Mouse (Mus musculus): ENCODE data around the gene Fam78a. TPM values are rescaled to one million over a fixed set of nuclear protein-coding genes. Genes with fewer than 3 reads are reported as not detected.

The Fam78a gene
- polyA plus RNA-seq, 1 experiment from 2014 or later, result 3.1 TPM

- Histone ChIP-seq H3K36me3 (ENCODE audit: control insufficient read depth, insufficient read depth, low read length) (no peaks in the 10 kb centered on the region), H3K27ac (ENCODE audit: low read depth, low read length) (no peak overlapping the region), H3K4me2 (ENCODE audit: low read depth) (no peak overlapping the region), H3K4me1 (ENCODE audit: control insufficient read depth, insufficient read depth, low read length) (no peaks in the 10 kb centered on the region), H3K9ac (ENCODE audit: low read length) (no peak overlapping the region), H3K27me3 (ENCODE audit: control insufficient read depth, insufficient read depth, low read length) (no peaks in the 10 kb centered on the region), H3K4me3 (ENCODE audit: low read depth, low read length) (no peak overlapping the region), H3K9me3 (ENCODE audit: control insufficient read depth, low read length) (no peaks in the 10 kb centered on the region)
- ATAC-seq (ENCODE audit: insufficient read depth, low FRiP score, low TSS enrichment), result no peak
- WGBS, result 37% methylated on average over 16 of the region's 16 CpGs
- DNase-seq (ENCODE audit: low spot score), result no peak
These were observed 43.2 kb upstream of the Fam78a start for GRCm38 (mm10) chr2:32127653-32128535.

GRCm38 (mm10) chr2:32121785-32122184, 37.1 kb upstream of the Fam78a start:
- Histone ChIP-seq H3K4me3 (ENCODE audit: low read depth, low read length) (no peak overlapping the region), H3K9ac (ENCODE audit: low read length) (no peak overlapping the region), H3K27me3 (ENCODE audit: control insufficient read depth, insufficient read depth, low read length) (no peaks in the 10 kb centered on the region), H3K36me3 (ENCODE audit: control insufficient read depth, insufficient read depth, low read length) (no peaks in the 10 kb centered on the region), H3K4me2 (ENCODE audit: low read depth) (no peak overlapping the region), H3K4me1 (ENCODE audit: control insufficient read depth, insufficient read depth, low read length) (no peaks in the 10 kb centered on the region), H3K27ac (ENCODE audit: low read depth, low read length) (no peak overlapping the region), H3K9me3 (ENCODE audit: control insufficient read depth, low read length) (no peaks in the 10 kb centered on the region)
- DNase-seq (ENCODE audit: low spot score) (no peak), ATAC-seq (ENCODE audit: insufficient read depth, low FRiP score, low TSS enrichment) (no peak)
- 93% methylated on average over 2 of the region's 2 CpGs for WGBS

- WGBS, result 68% methylated on average over 5 of the region's 5 CpGs
- DNase-seq (ENCODE audit: low spot score), result no peak
- no peak for ATAC-seq (ENCODE audit: insufficient read depth, low FRiP score, low TSS enrichment)
- Histone ChIP-seq H3K36me3 (ENCODE audit: control insufficient read depth, insufficient read depth, low read length) (no peaks in the 10 kb centered on the region), H3K27me3 (ENCODE audit: control insufficient read depth, insufficient read depth, low read length) (no peaks in the 10 kb centered on the region), H3K9me3 (ENCODE audit: control insufficient read depth, low read length) (no peaks in the 10 kb centered on the region), H3K27ac (ENCODE audit: low read depth, low read length) (no peak overlapping the region), H3K4me3 (ENCODE audit: low read depth, low read length) (no peak overlapping the region), H3K4me1 (ENCODE audit: control insufficient read depth, insufficient read depth, low read length) (no peaks in the 10 kb centered on the region), H3K9ac (ENCODE audit: low read length) (no peak overlapping the region), H3K4me2 (ENCODE audit: low read depth) (no peak overlapping the region)
These were observed 36.5 kb upstream of the Fam78a start for GRCm38 (mm10) chr2:32121150-32121549.

GRCm38 (mm10) chr2:32119802-32120750, 35.4 kb upstream of the Fam78a start:
- Histone ChIP-seq H3K4me2 (ENCODE audit: low read depth) (no peak overlapping the region), H3K9ac (ENCODE audit: low read length) (no peak overlapping the region), H3K4me3 (ENCODE audit: low read depth, low read length) (no peak overlapping the region), H3K9me3 (ENCODE audit: control insufficient read depth, low read length) (no peaks in the 10 kb centered on the region), H3K36me3 (ENCODE audit: control insufficient read depth, insufficient read depth, low read length) (no peaks in the 10 kb centered on the region), H3K27ac (ENCODE audit: low read depth, low read length) (no peak overlapping the region), H3K4me1 (ENCODE audit: control insufficient read depth, insufficient read depth, low read length) (no peaks in the 10 kb centered on the region), H3K27me3 (ENCODE audit: control insufficient read depth, insufficient read depth, low read length) (no peaks in the 10 kb centered on the region)
- ATAC-seq (ENCODE audit: insufficient read depth, low FRiP score, low TSS enrichment) (no peak), DNase-seq (ENCODE audit: low spot score) (no peak)
- WGBS, result 91% methylated on average over 20 of the region's 20 CpGs

- ATAC-seq (ENCODE audit: insufficient read depth, low FRiP score, low TSS enrichment), result no peak
- WGBS, result 90% methylated on average over 4 of the region's 4 CpGs
- DNase-seq (ENCODE audit: low spot score), result no peak
- Histone ChIP-seq H3K9me3 (ENCODE audit: control insufficient read depth, low read length) (no peaks in the 10 kb centered on the region), H3K9ac (ENCODE audit: low read length) (no peak overlapping the region), H3K4me3 (ENCODE audit: low read depth, low read length) (no peak overlapping the region), H3K4me2 (ENCODE audit: low read depth) (no peak overlapping the region), H3K36me3 (ENCODE audit: control insufficient read depth, insufficient read depth, low read length) (no peaks in the 10 kb centered on the region), H3K27ac (ENCODE audit: low read depth, low read length) (no peak overlapping the region), H3K27me3 (ENCODE audit: control insufficient read depth, insufficient read depth, low read length) (no peaks in the 10 kb centered on the region), H3K4me1 (ENCODE audit: control insufficient read depth, insufficient read depth, low read length) (no peaks in the 10 kb centered on the region)
These were observed 31.2 kb upstream of the Fam78a start for GRCm38 (mm10) chr2:32115851-32116268.

- no peak for DNase-seq (ENCODE audit: low spot score)
- WGBS, result 85% methylated on average over 2 of the region's 2 CpGs
- no peak for ATAC-seq (ENCODE audit: insufficient read depth, low FRiP score, low TSS enrichment)
- Histone ChIP-seq H3K27ac (ENCODE audit: low read depth, low read length) (no peak overlapping the region), H3K4me1 (ENCODE audit: control insufficient read depth, insufficient read depth, low read length) (no peaks in the 10 kb centered on the region), H3K9ac (ENCODE audit: low read length) (no peak overlapping the region), H3K9me3 (ENCODE audit: control insufficient read depth, low read length) (no peaks in the 10 kb centered on the region), H3K4me3 (ENCODE audit: low read depth, low read length) (no peak overlapping the region), H3K27me3 (ENCODE audit: control insufficient read depth, insufficient read depth, low read length) (no peaks in the 10 kb centered on the region), H3K36me3 (ENCODE audit: control insufficient read depth, insufficient read depth, low read length) (no peaks in the 10 kb centered on the region), H3K4me2 (ENCODE audit: low read depth) (no peak overlapping the region)
These were observed 27.9 kb upstream of the Fam78a start for GRCm38 (mm10) chr2:32112548-32112947.

GRCm38 (mm10) chr2:32111268-32111667, 26.6 kb upstream of the Fam78a start:
- H3K9me3 ChIP-seq (ENCODE audit: control insufficient read depth, low read length), result no peaks in the 10 kb centered on the region
- no peak overlapping the region for H3K27ac ChIP-seq (ENCODE audit: low read depth, low read length)
- no peaks in the 10 kb centered on the region for H3K27me3 ChIP-seq (ENCODE audit: control insufficient read depth, insufficient read depth, low read length)
- 85% methylated on average over 1 of the region's 1 CpGs for WGBS
- DNase-seq (ENCODE audit: low spot score) (no peak), ATAC-seq (ENCODE audit: insufficient read depth, low FRiP score, low TSS enrichment) (no peak)
- no peak overlapping the region for H3K4me3 ChIP-seq (ENCODE audit: low read depth, low read length)
- H3K36me3 ChIP-seq (ENCODE audit: control insufficient read depth, insufficient read depth, low read length), result no peaks in the 10 kb centered on the region
- no peak overlapping the region for H3K9ac ChIP-seq (ENCODE audit: low read length)
- H3K4me1 ChIP-seq (ENCODE audit: control insufficient read depth, insufficient read depth, low read length), result no peaks in the 10 kb centered on the region
- no peak overlapping the region for H3K4me2 ChIP-seq (ENCODE audit: low read depth)

- H3K36me3 ChIP-seq (ENCODE audit: control insufficient read depth, insufficient read depth, low read length), result no peaks in the 10 kb centered on the region
- H3K4me1 ChIP-seq (ENCODE audit: control insufficient read depth, insufficient read depth, low read length), result peaks cover 11% of the 10 kb centered on the region
- H3K4me3 ChIP-seq (ENCODE audit: low read depth, low read length), result no peak overlapping the region
- H3K27me3 ChIP-seq (ENCODE audit: control insufficient read depth, insufficient read depth, low read length), result no peaks in the 10 kb centered on the region
- 0 out of 2 replicates have a peak overlapping the region, but pooled peaks have one; percentile 22 for H3K9ac ChIP-seq (ENCODE audit: low read length)
- DNase-seq (ENCODE audit: low spot score) (no peak), ATAC-seq (ENCODE audit: insufficient read depth, low FRiP score, low TSS enrichment) (no peak)
- no peaks in the 10 kb centered on the region for H3K9me3 ChIP-seq (ENCODE audit: control insufficient read depth, low read length)
- no peak overlapping the region for H3K4me2 ChIP-seq (ENCODE audit: low read depth)
- peak overlapping the region; percentile 70 for H3K27ac ChIP-seq (ENCODE audit: low read depth, low read length)
- whole genome bisulfite sequencing, result 76% methylated on average over 7 of the region's 7 CpGs
These were observed 21.3 kb upstream of the Fam78a start for GRCm38 (mm10) chr2:32105930-32106329.
